Mouse (Mus musculus): ENCODE data around the gene Runx2. TPM values are rescaled to one million over a fixed set of nuclear protein-coding genes. Genes with fewer than 3 reads are reported as not detected.

Gene Runx2
- polyA plus RNA-seq, 1 experiment, result 9.8 TPM

DNA sequence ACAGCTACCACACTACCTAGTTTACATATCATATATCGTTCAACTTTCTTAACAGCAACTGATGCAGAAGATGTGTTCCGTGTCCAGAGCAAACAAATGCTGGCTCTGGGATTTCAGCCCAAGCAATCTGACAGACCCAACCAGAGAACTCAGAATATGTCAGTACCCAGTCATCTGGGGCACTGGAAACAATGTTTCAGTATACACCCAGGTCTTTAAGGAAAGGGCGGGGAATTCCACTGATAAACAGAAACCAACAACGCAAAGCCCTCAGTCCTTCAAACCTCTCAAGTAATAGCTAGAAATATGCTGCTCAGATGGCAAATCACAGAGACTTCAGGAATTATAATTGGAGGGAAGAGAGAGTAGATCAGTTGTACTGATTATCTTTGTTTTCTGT lies 100.5 kb downstream of the Runx2 start:
- Histone ChIP-seq H3K4me3 (ENCODE audit: low read depth, low read length) (no peak overlapping the region), H3K36me3 (ENCODE audit: control insufficient read depth, insufficient read depth, low read length) (no peaks in the 10 kb centered on the region), H3K27ac (ENCODE audit: insufficient read depth, low read depth, low read length) (no peak overlapping the region), H3K4me1 (ENCODE audit: control insufficient read depth, insufficient read depth, insufficient read length, low read length) (0 out of 2 replicates have a peak, but pooled peaks cover 2% of the 10 kb centered on the region), H3K27me3 (ENCODE audit: control insufficient read depth, insufficient read depth, low read length) (no peaks in the 10 kb centered on the region; the same call in 1 of the 2 replicates)
- no peak for TF ChIP-seq CTCF (IDR thresholded peaks at IDR 0.05; ENCODE audit: extremely low read depth, insufficient read length, insufficient replicate concordance, low read depth, low read length)
- TF ChIP-seq POLR2A (IDR thresholded peaks at IDR 0.05; ENCODE audit: low read depth, low read length), result no peak
- WGBS, result 67% methylated on average over 4 of the region's 4 CpGs

- Histone ChIP-seq H3K27me3 (ENCODE audit: control insufficient read depth, insufficient read depth, low read length) (no peaks in the 10 kb centered on the region; the same call in 1 of the 2 replicates), H3K36me3 (ENCODE audit: control insufficient read depth, insufficient read depth, low read length) (no peaks in the 10 kb centered on the region), H3K27ac (ENCODE audit: insufficient read depth, low read depth, low read length) (no peak overlapping the region), H3K4me3 (ENCODE audit: low read depth, low read length) (no peak overlapping the region), H3K4me1 (ENCODE audit: control insufficient read depth, insufficient read depth, insufficient read length, low read length) (0 out of 2 replicates have a peak, but pooled peaks cover under 1% of the 10 kb centered on the region)
- TF ChIP-seq CTCF (IDR thresholded peaks at IDR 0.05; ENCODE audit: extremely low read depth, insufficient read length, insufficient replicate concordance, low read depth, low read length) (no peak), POLR2A (IDR thresholded peaks at IDR 0.05; ENCODE audit: low read depth, low read length) (no peak)
- WGBS, result 62% methylated on average over 8 of the region's 8 CpGs
These were observed 101.2 kb downstream of the Runx2 start for GRCm38 (mm10) chr17:44713404-44713803.

DNA sequence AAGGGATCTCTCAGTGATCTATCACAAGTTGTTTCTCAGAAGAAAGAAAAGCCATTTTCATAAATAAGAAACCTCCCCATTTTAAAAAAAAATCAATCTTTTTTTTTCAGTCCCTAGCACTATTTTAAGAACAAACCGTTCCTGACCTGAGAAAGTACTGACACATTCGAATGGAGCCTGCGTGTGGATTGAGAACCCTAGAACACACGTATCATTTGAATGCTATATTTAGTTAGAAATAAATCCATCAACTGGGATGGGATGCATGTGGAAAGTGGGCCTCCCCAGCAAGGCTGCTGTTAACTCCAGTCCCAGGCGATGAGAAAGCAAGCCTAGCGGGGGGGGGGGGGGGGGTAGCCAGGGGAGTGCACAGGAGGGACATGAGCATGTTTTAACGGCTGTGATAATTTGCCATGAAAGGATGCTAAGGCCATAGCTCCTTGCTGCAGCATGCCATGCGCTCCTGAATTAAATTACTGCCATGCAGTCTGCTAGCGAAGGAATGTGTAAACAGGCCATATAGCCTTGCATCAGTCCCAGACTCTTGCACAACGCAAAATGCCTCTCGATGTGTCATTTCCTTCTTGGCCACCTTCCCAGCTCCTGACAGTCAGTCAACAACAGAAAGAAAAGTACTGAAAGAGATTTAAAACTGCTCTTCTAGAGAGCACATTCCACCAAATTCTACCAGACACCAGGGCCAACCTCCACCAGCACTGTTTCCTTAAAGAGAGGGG lies 104.9 kb downstream of the Runx2 start:
- Histone ChIP-seq H3K27me3 (ENCODE audit: control insufficient read depth, insufficient read depth, low read length) (no peaks in the 10 kb centered on the region), H3K4me3 (ENCODE audit: low read depth, low read length) (no peak overlapping the region), H3K27ac (ENCODE audit: insufficient read depth, low read depth, low read length) (no peak overlapping the region), H3K4me1 (ENCODE audit: control insufficient read depth, insufficient read depth, insufficient read length, low read length) (no peaks in the 10 kb centered on the region), H3K36me3 (ENCODE audit: control insufficient read depth, insufficient read depth, low read length) (no peaks in the 10 kb centered on the region)
- TF ChIP-seq POLR2A (IDR thresholded peaks at IDR 0.05; ENCODE audit: low read depth, low read length), result no peak
- TF ChIP-seq CTCF (IDR thresholded peaks at IDR 0.05; ENCODE audit: extremely low read depth, insufficient read length, insufficient replicate concordance, low read depth, low read length), result no peak
- 38% methylated on average over 11 of the region's 11 CpGs for WGBS

DNA sequence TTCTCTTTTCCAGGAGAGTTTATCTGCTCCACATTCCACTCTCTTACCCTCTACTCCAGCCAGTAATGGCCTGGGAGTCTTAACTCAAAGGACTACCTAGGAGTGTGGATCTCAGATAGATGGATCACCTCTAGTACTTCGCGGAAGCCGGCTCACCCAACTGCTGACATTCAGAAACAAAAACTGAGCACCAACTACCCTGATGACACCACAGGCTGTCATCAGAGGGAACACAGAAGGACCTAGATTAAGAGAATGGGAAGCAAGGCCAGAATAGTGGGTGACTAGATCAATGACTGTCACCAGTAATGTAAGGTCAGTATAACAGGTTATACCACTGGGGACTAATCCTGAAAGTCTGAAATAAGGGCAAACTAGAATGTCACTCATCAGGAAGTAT lies 106.6 kb downstream of the Runx2 start:
- no peak overlapping the region for H3K27ac ChIP-seq (ENCODE audit: insufficient read depth, low read depth, low read length)

DNA sequence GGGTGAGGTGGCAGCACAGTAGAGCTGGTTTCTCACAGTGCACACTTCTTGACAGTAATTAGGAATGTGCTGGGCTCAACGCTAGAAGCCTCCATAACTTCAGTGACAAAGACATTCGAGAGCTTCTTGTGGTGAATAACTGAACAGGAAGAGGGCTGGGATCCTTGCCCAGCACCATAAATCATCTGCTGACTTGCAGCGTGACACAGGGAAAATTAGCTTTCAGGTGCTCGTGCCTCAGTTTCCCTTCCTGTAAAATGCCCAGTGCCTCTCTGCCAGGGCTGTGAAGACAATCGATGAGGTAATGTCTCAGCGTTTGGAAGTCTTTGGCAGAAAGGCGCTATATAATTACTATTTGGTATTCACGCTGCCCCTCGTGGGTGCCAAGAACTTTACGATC lies 108.1 kb downstream of the Runx2 start:
- Histone ChIP-seq H3K4me3 (ENCODE audit: low read depth, low read length) (no peak overlapping the region), H3K4me1 (ENCODE audit: control insufficient read depth, insufficient read depth, insufficient read length, low read length) (no peaks in the 10 kb centered on the region), H3K27me3 (ENCODE audit: control insufficient read depth, insufficient read depth, low read length) (no peaks in the 10 kb centered on the region), H3K36me3 (ENCODE audit: control insufficient read depth, insufficient read depth, low read length) (no peaks in the 10 kb centered on the region), H3K27ac (ENCODE audit: insufficient read depth, low read depth, low read length) (no peak overlapping the region)
- TF ChIP-seq POLR2A (IDR thresholded peaks at IDR 0.05; ENCODE audit: low read depth, low read length) (no peak), CTCF (IDR thresholded peaks at IDR 0.05; ENCODE audit: extremely low read depth, insufficient read length, insufficient replicate concordance, low read depth, low read length) (no peak)
- WGBS, result 64% methylated on average over 10 of the region's 10 CpGs

More for the DNA sequence above, 106.6 kb downstream of the Runx2 start:
- Histone ChIP-seq H3K4me1 (ENCODE audit: control insufficient read depth, insufficient read depth, insufficient read length, low read length) (no peaks in the 10 kb centered on the region), H3K27me3 (ENCODE audit: control insufficient read depth, insufficient read depth, low read length) (no peaks in the 10 kb centered on the region), H3K36me3 (ENCODE audit: control insufficient read depth, insufficient read depth, low read length) (no peaks in the 10 kb centered on the region), H3K4me3 (ENCODE audit: low read depth, low read length) (no peak overlapping the region)
- WGBS, result 93% methylated on average over 3 of the region's 3 CpGs
- no peak for TF ChIP-seq CTCF (IDR thresholded peaks at IDR 0.05; ENCODE audit: extremely low read depth, insufficient read length, insufficient replicate concordance, low read depth, low read length)

DNA sequence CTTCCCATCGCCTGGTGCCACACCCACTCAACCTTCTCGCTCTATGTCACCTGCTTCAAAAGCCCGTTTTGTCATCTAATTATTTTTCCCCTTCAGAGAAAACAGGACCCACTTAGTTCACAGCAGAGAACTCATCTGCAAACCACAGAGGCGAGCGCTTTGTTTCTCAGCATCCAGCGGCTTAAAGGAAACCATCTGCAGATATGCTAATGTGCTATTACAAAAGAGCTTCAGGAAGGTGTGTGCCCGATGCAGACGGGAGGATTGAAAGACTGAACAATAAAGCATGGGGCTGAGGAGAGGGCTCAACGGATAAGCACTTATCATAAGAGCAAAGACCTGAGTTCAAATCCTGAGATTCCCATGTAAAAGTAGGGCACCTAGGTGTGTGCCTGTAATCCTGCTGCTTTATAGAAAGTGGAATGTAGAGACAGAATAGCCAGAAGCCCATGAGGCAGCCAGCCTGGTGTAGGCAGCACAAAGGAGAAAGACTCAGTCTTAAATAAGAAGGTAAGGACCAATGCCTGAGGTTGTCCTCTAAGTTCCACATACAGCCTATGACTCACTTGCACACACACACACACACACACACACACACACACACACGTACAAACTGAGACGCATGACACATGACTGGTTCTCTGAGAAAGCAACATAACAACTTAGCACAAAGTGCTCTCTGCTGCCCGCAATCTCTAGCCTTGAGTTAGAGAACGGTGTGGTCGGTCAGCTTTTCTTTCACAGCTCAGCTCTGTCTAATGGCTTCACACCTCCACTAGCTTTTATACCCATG lies 111.9 kb downstream of the Runx2 start:
- Histone ChIP-seq H3K36me3 (ENCODE audit: control insufficient read depth, insufficient read depth, low read length) (no peaks in the 10 kb centered on the region), H3K27me3 (ENCODE audit: control insufficient read depth, insufficient read depth, low read length) (no peaks in the 10 kb centered on the region), H3K4me1 (ENCODE audit: control insufficient read depth, insufficient read depth, insufficient read length, low read length) (no peaks in the 10 kb centered on the region), H3K4me3 (ENCODE audit: low read depth, low read length) (no peak overlapping the region), H3K27ac (ENCODE audit: insufficient read depth, low read depth, low read length) (no peak overlapping the region)
- TF ChIP-seq POLR2A (IDR thresholded peaks at IDR 0.05; ENCODE audit: low read depth, low read length) (no peak), CTCF (IDR thresholded peaks at IDR 0.05; ENCODE audit: extremely low read depth, insufficient read length, insufficient replicate concordance, low read depth, low read length) (no peak)
- WGBS, result 63% methylated on average over 14 of the region's 14 CpGs

DNA sequence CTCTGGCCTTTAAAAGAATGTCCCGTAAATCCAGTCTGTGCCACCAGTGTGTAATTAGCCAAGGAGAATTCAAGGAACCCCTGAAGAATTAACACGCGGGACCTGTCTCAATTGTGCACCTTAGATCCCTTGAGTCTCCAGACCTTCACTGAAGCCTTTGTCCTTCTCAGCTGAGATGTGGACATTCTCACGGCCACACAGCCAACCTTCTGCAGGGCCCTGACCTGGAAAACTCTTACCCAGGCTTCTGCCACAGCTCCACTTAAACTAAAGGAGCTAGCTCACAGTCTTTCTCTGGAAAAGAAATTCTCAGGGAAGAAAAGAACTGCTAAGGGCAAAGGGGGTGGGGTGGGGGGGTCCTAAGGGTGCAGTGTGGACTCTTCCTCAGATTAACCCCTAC lies 113.1 kb downstream of the Runx2 start:
- Histone ChIP-seq H3K36me3 (ENCODE audit: control insufficient read depth, insufficient read depth, low read length) (no peaks in the 10 kb centered on the region), H3K27me3 (ENCODE audit: control insufficient read depth, insufficient read depth, low read length) (no peaks in the 10 kb centered on the region), H3K4me1 (ENCODE audit: control insufficient read depth, insufficient read depth, insufficient read length, low read length) (no peaks in the 10 kb centered on the region), H3K27ac (ENCODE audit: insufficient read depth, low read depth, low read length) (no peak overlapping the region), H3K4me3 (ENCODE audit: low read depth, low read length) (no peak overlapping the region)
- no peak for TF ChIP-seq CTCF (IDR thresholded peaks at IDR 0.05; ENCODE audit: extremely low read depth, insufficient read length, insufficient replicate concordance, low read depth, low read length)
- TF ChIP-seq POLR2A (IDR thresholded peaks at IDR 0.05; ENCODE audit: low read depth, low read length), result no peak
- WGBS, result 90% methylated on average over 4 of the region's 4 CpGs
